Mouse (Mus musculus) stomach, postnatal 0 days (tissue): Measurements from ENCODE around the gene Pdcd11. TPM values are rescaled to one million over a fixed set of nuclear protein-coding genes. Genes with fewer than 3 reads are reported as not detected.
A peak's percentile ranks its signal among the peaks of the same experiment; 100 is the strongest.

Experiments used
- ATAC-seq: fragments of 200-750 bp; cut with Nextera tagmentation; 2 replicates; pipeline ENCODE4 v1.8.0; 2017; ENCODE audit not compliant: low FRiP score, low TSS enrichment
- DNase-seq: peaks from one replicate; pipeline ENCODE4 v3.0.0-alpha.2; 2016; ENCODE audit warnings: low spot score
- H3K27ac ChIP-seq: fragments of 300-500 bp; sonication (generic); replicated peaks from 2 replicates; pipeline ENCODE4 v1.5.1; 2014; ENCODE audit warnings: mild to moderate bottlenecking, control low read depth
- H3K27me3 ChIP-seq: fragments of 300-500 bp; sonication (generic); 2 replicates; pipeline ENCODE4 v1.6.1; 2014; ENCODE audit warnings: low read length; ENCODE audit not compliant: control insufficient read depth, insufficient read depth
- H3K36me3 ChIP-seq: fragments of 300-500 bp; sonication (generic); 2 replicates; pipeline ENCODE4 v1.6.1; 2014; ENCODE audit warnings: low read length, mixed read lengths; ENCODE audit not compliant: control insufficient read depth, insufficient read depth
- H3K4me1 ChIP-seq: fragments of 300-500 bp; sonication (generic); replicated peaks from 2 replicates; pipeline ENCODE4 v1.6.1; 2014; ENCODE audit warnings: antibody characterized with exemption; ENCODE audit not compliant: control insufficient read depth, insufficient read depth
- H3K4me2 ChIP-seq: fragments of 300-500 bp; sonication (generic); replicated peaks from 2 replicates; pipeline ENCODE4 v1.6.1; 2014; ENCODE audit warnings: low read depth, mild to moderate bottlenecking, control low read depth, moderate library complexity
- H3K4me3 ChIP-seq: fragments of 300-500 bp; sonication (generic); 2 replicates; pipeline ENCODE4 v1.5.1; 2014; ENCODE audit warnings: low read depth, low read length, control low read depth
- H3K9ac ChIP-seq: fragments of 300-500 bp; sonication (generic); 2 replicates; pipeline ENCODE4 v1.6.1; 2014; ENCODE audit warnings: mild to moderate bottlenecking, low read length, control low read depth, mixed read lengths
- H3K9me3 ChIP-seq: fragments of 300-500 bp; sonication (generic); 2 replicates; pipeline ENCODE4 v1.6.1; 2016; ENCODE audit warnings: low read length; ENCODE audit not compliant: control insufficient read depth
- CTCF ChIP-seq: IDR thresholded peaks from 2 replicates; pipeline ENCODE4 v1.5.1; 2016; ENCODE audit warnings: antibody characterized with exemption, low read depth, mild to moderate bottlenecking, moderate library complexity
- EP300 ChIP-seq: optimal IDR thresholded peaks from 2 replicates; pipeline ENCODE3; 2016; ENCODE audit warnings: antibody characterized with exemption
- WGBS: fragments of 180-500 bp; shearing (Covaris S2); extraction: QIAGEN DNeasy Blood & Tissue Kit; methylation state at CpG from one replicate; pipeline ENCODE4 v1.1.7; 2014; 5-methylcytosine and 5-hydroxymethylcytosine counted together
- polyA plus RNA-seq: library from polyadenylated mRNA; unstranded; fragments of >200 nt; fragmentation: Nextera tagmentation; extraction: Ambion mirVana; gene quantifications from 2 replicates; pipeline ENCODE4 v1.2.1, GENCODE M21; 2015

Pdcd11 gene
- polyA plus RNA-seq, 1 experiment from 2014 or later: 4.2 TPM

DNA sequence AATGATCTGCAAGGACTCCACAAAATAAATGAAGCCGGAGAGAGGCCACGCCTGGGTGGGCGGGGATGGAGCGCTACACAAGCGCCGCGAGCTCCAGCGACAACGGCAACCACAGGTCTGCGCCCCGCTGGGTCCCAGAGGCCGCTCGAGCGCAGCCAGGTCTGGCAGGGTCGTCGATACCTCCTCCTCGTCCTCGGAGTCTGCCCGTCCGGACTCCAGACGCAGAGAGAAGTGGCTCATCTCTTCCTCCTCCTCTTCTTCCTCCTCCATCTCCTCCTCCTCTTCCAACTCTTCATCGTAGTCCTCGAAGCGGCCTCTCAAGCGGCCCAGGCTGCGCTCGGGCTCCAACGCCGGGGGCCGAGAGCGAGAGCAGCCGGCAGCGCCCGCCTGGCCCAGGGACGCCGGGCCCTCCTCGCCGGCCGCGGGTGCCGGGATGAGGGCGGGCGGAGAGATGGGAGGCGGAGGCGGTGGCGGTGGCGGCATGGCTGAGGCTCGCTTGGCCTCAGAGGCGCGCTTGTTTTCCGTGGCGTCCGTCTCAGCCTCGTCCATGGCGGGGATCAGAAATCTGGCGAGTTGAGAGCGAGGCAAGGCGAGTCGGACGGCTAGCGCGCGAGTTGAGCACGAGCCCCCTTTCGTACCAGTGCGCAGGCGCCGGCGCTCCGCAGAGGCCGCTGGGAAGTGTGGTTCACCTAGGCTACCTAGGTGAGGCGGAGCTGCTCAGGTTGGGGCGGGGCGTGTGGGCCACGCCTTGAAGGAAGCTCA, 40.1 kb upstream of the Pdcd11 start, which contains the start of gene Pcgf6:
TSS of gene Pcgf6 (minus strand) at position 636 of the 762 bp plus-strand sequence.
- Histone ChIP-seq H3K36me3 (peaks cover 3% of the 10 kb centered on the region; the same call in 1 of the 2 replicates), H3K4me2 (peak within 1 kb of the TSS; percentile 95), H3K9me3 (no peaks in the 10 kb centered on the region), H3K27ac (peak within 1 kb of the TSS; percentile 89), H3K9ac (peak within 1 kb of the TSS; percentile 74), H3K4me3 (peak within 1 kb of the TSS; percentile 85), H3K27me3 (no peaks in the 10 kb centered on the region), H3K4me1 (peaks cover 3% of the 10 kb centered on the region; the same call in 1 of the 2 replicates)
- under 1% methylated on average over 53 of the region's 75 CpGs for WGBS
- TF ChIP-seq EP300: no peak
- TF ChIP-seq CTCF: 0 out of 2 replicates have a peak, but pooled peaks have one; percentile 21
- ATAC-seq (peak; percentile 85), DNase-seq (peak; percentile 89)

DNA sequence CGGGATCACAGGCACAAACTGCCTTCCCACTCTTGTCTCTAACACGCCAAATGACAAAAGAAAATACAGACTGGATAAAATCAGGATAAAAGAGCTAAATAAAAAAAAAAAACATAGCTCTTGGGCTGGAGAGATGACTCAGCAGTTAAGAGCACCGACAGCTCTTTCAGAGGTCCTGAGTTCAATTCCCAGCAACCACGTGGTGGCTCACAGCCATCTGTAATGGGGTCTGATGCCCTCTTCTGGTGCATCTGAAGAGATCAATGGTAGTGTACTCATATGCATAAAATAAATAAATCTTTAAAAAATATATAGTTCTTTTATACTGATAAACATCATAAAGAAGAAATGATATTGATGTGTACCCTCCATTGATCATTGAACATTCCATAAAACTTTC, 37.6 kb upstream of the Pdcd11 start:
- ATAC-seq (no peak), DNase-seq (no peak)
- 75% methylated on average over 4 of the region's 4 CpGs for WGBS
- Histone ChIP-seq H3K4me2 (no peak overlapping the region), H3K36me3 (no peaks in the 10 kb centered on the region), H3K9ac (no peak overlapping the region), H3K4me3 (no peak overlapping the region), H3K27ac (no peak overlapping the region), H3K4me1 (peaks cover 3% of the 10 kb centered on the region; the same call in 1 of the 2 replicates), H3K9me3 (no peaks in the 10 kb centered on the region), H3K27me3 (no peaks in the 10 kb centered on the region)
- TF ChIP-seq CTCF: no peak
- no peak for TF ChIP-seq EP300

- Histone ChIP-seq H3K27ac (no peak overlapping the region), H3K36me3 (no peaks in the 10 kb centered on the region), H3K4me3 (no peak overlapping the region), H3K9ac (no peak overlapping the region), H3K4me1 (peaks cover 3% of the 10 kb centered on the region; the same call in 1 of the 2 replicates), H3K4me2 (no peak overlapping the region), H3K9me3 (no peaks in the 10 kb centered on the region), H3K27me3 (no peaks in the 10 kb centered on the region)
- ATAC-seq (peak; percentile 86), DNase-seq (peak; percentile 69)
- TF ChIP-seq EP300 (no peak), CTCF (no peak)
- WGBS: 55% methylated on average over 4 of the region's 4 CpGs
Measured at GRCm38 (mm10) chr19:47053471-47053870, 37.1 kb upstream of the Pdcd11 start.

DNA sequence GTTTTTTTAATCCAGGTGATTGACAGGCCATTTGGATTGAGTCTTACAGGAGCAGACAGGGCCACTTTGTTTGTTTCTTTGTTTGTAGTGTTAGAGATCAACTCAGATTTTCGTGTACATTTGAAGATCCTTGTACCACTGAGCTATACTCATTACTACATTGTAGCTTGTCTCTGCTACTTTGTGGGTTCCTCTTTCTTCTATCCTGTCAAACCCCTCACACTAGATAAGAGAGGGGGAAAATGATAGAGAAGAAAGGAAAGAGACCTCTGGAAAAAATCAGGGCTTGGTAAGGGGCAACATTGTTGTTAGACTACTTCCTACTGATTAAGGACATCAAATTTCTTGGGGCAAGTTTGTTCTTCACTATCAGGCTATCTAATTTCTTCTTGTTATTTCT, 32.9 kb upstream of the Pdcd11 start:
- no peaks in the 10 kb centered on the region for H3K36me3 ChIP-seq
- no peak overlapping the region for H3K9ac ChIP-seq
- ATAC-seq (no peak), DNase-seq (no peak)
- no peaks in the 10 kb centered on the region for H3K9me3 ChIP-seq
- H3K27ac ChIP-seq: no peak overlapping the region
- H3K27me3 ChIP-seq: no peaks in the 10 kb centered on the region
- no peaks in the 10 kb centered on the region for H3K4me1 ChIP-seq
- 48% methylated on average over 1 of the region's 1 CpGs for WGBS
- H3K4me2 ChIP-seq: no peak overlapping the region
- no peak overlapping the region for H3K4me3 ChIP-seq
- TF ChIP-seq CTCF: no peak
- TF ChIP-seq EP300: no peak

DNA sequence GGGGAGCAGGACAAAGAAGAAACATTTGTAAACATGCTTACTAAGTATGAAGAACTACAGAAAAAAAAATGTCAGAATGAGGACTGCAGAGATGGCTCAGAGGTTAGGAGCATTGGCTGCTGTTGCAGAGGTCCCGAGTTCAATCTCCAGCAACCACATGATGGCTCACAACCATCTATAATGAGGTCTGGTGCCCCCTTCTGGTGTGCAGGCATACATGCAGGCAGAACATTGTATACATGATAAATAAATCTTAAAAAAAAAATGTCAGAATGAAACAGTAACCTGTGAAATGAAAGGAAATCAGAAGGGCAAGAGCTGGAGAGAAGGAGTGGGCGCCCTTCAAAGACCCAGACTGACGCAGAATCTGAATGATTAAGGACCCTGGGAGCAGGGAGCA, 24.7 kb upstream of the Pdcd11 start:
- Histone ChIP-seq H3K4me1 (no peaks in the 10 kb centered on the region), H3K27me3 (no peaks in the 10 kb centered on the region), H3K9ac (no peak overlapping the region), H3K27ac (no peak overlapping the region), H3K4me3 (no peak overlapping the region), H3K9me3 (no peaks in the 10 kb centered on the region), H3K4me2 (no peak overlapping the region), H3K36me3 (no peaks in the 10 kb centered on the region)
- WGBS: 90% methylated on average over 3 of the region's 3 CpGs
- ATAC-seq (no peak), DNase-seq (no peak)
- TF ChIP-seq EP300 (no peak), CTCF (peak; percentile 44)
